Mouse (Mus musculus): ENCODE measurements around the gene Eya3.

Eya3 gene

DNA sequence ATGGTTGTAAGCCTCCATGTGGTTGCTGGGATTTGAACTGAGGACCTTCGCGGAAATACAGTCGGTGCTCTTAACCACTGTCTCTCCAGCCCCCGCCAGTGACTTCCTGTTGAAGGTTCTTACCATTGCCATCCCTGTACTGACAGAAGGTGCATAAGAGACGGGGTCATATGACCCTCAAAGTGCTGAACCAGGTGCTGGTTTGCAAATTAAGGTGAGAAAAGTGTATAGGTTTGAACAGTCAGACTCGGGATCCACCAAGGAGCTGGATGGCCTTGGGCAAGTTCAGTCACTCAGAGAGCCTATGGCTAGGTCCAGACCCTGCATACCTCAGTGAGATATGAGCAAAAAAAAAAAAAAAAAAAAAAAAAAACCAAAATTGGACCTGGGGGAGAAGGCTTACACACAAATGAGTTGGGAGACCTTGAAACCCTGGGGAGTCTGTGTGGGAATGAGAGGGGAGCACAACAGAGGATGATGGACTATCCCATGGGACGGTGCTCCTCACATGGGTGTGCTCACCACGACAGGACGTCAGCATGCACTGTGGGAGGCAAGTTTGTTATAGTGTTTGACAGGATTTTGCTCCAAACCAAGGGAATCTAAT is 108.2 kb downstream of the Eya3 start:
- POLR2A ChIA-PET: interaction anchor here (0.6 to 19.3 kb wide), 22 partner anchors 8 to 391 kb away, joined by 3 to 244 read pairs (median 4); partner anchors contain the start of genes Smpdl3b (in 2 of the 4), Ppp1r8 (in 1 of the 4) and Rpa2 (in 1 of the 4)
- CTCF ChIA-PET: interaction anchor here in 1 of 4 experiments (0.8 kb wide), 1 partner anchor 77 kb away, joined by 4 read pairs; no protein-coding TSS in a partner anchor

GRCm38 (mm10) chr4:132747664-132748259 is 109.0 kb downstream of the Eya3 start:
- ChIA-PET CTCF (interaction anchor here in 1 of 4 experiments (0.6 to 0.8 kb wide), 2 partner anchors 77 to 326 kb away, joined by 3 to 4 read pairs; no protein-coding TSS in a partner anchor), POLR2A (interaction anchor here in 3 of 4 experiments (0.6 to 19.3 kb wide), 23 partner anchors 7 to 238 kb away, joined by 3 to 244 read pairs (median 4); partner anchors contain the start of genes Ppp1r8 (in 2 of the 3), Rpa2 (in 2 of the 3), Smpdl3b (in 2 of the 3) and Sesn2 (in 1 of the 3))

DNA sequence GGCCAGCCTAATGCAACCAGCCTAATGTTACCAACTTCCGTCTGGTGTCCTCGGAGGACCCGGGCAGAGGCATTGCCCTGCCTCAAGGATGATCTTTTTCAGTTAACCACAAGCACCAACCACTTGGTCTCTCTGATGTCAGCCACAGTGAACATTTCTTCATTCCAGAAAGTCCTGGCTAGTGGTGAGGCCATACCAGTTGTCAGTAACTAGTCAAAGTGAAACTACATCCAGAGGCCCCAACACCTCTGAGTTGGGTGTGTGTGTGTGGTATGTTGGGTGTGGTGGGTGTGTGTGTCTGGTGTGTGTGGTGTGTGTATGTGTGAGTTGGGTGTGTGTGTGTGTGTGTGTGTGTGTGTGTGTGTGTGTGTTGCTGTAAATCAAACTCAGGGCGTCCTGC is 110.0 kb downstream of the Eya3 start:
- POLR2A ChIA-PET: interaction anchor here (0.6 to 19.3 kb wide), 19 partner anchors 6 to 240 kb away, joined by 3 to 244 read pairs (median 4); partner anchors contain the start of genes Ppp1r8 (in 2 of the 4), Smpdl3b (in 2 of the 4) and Sesn2 (in 1 of the 4)
- CTCF ChIA-PET: no interaction called here

DNA sequence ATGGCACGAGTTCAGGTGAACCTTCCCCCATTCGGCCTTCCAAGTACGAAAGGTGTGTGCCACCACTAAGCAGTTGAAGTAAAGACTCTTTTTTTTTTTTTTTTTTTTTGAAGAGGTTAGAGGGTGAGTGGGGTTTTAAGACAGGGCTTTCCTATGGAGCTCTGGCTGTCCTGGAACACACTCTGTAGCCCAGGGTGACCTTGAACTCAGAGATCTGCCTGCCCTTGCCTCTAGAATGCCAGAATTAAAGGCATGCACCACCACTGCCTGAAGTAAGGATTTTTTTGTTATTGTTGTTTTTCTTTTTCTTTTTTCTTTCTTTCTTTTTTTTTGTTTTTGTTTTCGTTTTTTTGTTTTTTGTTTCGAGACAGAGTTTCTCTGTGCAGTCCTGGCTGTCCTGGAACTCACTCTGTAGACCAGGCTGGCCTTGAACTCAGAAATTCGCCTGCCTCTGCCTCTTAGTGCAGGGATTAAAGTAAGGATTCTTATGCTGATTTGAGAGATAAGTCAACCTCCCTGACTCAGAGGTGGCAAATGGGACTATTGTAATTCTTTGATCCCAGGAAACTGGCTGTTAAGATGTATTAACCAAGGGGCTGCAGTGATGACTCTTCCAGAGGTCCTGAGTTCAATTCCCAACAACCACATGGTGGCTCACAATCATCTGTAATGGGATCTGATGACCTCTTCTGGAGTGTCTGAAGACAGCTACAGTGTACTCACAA is 110.6 kb downstream of the Eya3 start:
- ChIA-PET POLR2A (interaction anchor here (0.6 to 4.7 kb wide), 18 partner anchors 8 to 241 kb away, joined by 3 to 178 read pairs (median 4); partner anchors contain the start of genes Ppp1r8 (in 2 of the 4), Rpa2 (in 1 of the 4), Smpdl3b (in 1 of the 4) and Xkr8 (in 1 of the 4)), CTCF (interaction anchor here in 3 of 4 experiments (0.6 to 0.7 kb wide), 4 partner anchors 16 to 181 kb away, joined by 3 to 7 read pairs (median 3); no protein-coding TSS in a partner anchor)

- CTCF ChIA-PET: no interaction called here
- POLR2A ChIA-PET: interaction anchor here in 1 of 4 experiments (0.7 to 8.5 kb wide), 3 partner anchors 14 to 355 kb away, joined by 3 to 244 read pairs (median 118); partner anchors contain the start of genes Rpa2 and Xkr8
These were observed 114.2 kb downstream of the Eya3 start for GRCm38 (mm10) chr4:132752992-132753391.

GRCm38 (mm10) chr4:132756974-132757373 is 118.2 kb downstream of the Eya3 start, which contains the start of gene Smpdl3b:
TSS of gene Smpdl3b (minus strand) at chr4:132757252.
- ChIA-PET CTCF (interaction anchor here in 2 of 4 experiments (0.5 to 1.8 kb wide), 11 partner anchors 11 to 394 kb away, joined by 3 to 7 read pairs (median 3); partner anchors contain the start of gene Rpa2 (in 2 of the 2)), POLR2A (interaction anchor here (0.5 to 8.5 kb wide), 43 partner anchors 9 to 486 kb away, joined by 3 to 244 read pairs (median 4); partner anchors contain the start of genes Ppp1r8 (in 2 of the 4), Rpa2 (in 2 of the 4), Sesn2 (in 1 of the 4) and Themis2 (in 1 of the 4))

DNA sequence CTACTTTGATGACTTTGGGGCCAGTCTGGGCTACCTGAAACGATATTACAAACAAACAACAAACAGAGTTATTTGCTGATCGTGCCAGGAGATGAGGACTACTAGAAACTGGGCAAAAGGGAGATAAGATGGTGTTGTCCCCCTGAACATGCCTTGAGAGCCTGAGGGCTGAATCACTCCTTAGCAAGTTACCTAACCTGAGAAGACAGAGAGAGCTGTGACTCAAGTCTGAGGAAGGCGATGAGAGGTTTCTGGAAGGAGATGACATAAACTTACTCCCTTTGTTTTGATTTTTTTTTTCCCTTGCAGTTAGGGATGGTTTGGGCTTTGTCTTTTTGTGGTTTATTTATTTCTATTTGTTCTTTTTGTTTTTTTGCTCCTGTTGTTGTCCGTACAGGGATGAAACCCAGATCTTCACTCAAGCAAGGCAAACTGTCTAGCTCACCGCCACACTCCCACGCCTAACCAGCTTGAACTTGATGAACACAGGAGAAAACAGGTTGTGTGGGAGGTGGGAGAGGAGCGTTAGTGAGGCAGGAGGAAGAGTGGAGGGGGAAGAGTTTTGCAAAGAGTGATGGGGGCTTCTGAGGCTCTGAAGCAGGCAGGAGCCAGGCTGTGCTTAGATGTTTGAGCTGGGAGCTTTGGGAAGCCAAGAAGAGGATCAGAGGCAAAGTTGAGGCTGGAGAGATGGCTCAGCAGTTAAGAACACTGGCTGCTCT is 119.0 kb downstream of the Eya3 start:
- ChIA-PET CTCF (interaction anchor here in 3 of 4 experiments (0.6 to 1.8 kb wide), 9 partner anchors 11 to 66 kb away, joined by 3 to 7 read pairs (median 4); partner anchors contain the start of gene Rpa2 (in 2 of the 3)), POLR2A (interaction anchor here in 3 of 4 experiments (0.5 to 8.5 kb wide), 39 partner anchors 9 to 487 kb away, joined by 3 to 244 read pairs (median 4); partner anchors contain the start of genes Rpa2 (in 3 of the 3), Ppp1r8 (in 1 of the 3), Sesn2 (in 1 of the 3) and Themis2 (in 1 of the 3))

DNA sequence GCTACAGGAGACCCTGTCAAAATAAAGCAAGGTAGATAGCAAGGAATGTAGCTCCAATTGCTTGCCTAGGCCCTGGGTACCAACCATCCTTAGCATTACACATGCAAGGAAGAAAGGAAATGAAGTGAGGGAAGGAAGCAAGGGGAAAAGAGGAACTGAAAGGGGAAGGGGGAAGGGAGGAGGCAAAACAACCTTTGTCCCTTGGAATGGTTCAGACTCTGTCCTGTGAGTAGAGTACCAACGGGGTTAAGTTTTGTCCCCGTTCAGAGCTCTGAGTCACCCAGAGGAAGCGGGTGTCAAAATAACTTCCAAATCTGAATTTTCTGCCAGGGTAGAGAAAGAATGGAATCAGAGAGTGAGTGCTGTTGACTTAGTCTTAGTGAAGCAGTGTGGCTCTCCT is 121.5 kb downstream of the Eya3 start:
- ChIA-PET CTCF (interaction anchor here in 1 of 4 experiments (0.7 kb wide), 1 partner anchor 451 kb away, joined by 3 read pairs; no protein-coding TSS in a partner anchor), POLR2A (interaction anchor here in 2 of 4 experiments (1.1 to 28.7 kb wide), 6 partner anchors 11 to 139 kb away, joined by 3 to 562 read pairs (median 6); partner anchors contain the start of gene Xkr8 (in 1 of the 2))

- POLR2A ChIA-PET: interaction anchor here in 2 of 4 experiments (0.9 to 29.7 kb wide), 5 partner anchors 8 to 249 kb away, joined by 3 to 609 read pairs (median 118); partner anchors contain the start of genes Smpdl3b (in 1 of the 2), Themis2 (in 1 of the 2) and Xkr8 (in 1 of the 2)
These were observed 123.8 kb downstream of the Eya3 start for GRCm38 (mm10) chr4:132762602-132763001.

GRCm38 (mm10) chr4:132763125-132763524 is 124.3 kb downstream of the Eya3 start:
- POLR2A ChIA-PET: interaction anchor here in 2 of 4 experiments (1.0 to 29.7 kb wide), 5 partner anchors 8 to 249 kb away, joined by 3 to 609 read pairs (median 118); partner anchors contain the start of genes Smpdl3b (in 1 of the 2), Themis2 (in 1 of the 2) and Xkr8 (in 1 of the 2)

More at GRCm38 (mm10) chr4:132762602-132763001, 123.8 kb downstream of the Eya3 start:
- CTCF ChIA-PET: interaction anchor here in 1 of 4 experiments (2.2 kb wide), 1 partner anchor 28 kb away, joined by 7 read pairs; no protein-coding TSS in a partner anchor

GRCm38 (mm10) chr4:132767914-132768876 is 129.4 kb downstream of the Eya3 start, which contains the start of gene Rpa2:
TSS of gene Rpa2 (plus strand) at chr4:132768332.
- ChIA-PET CTCF (interaction anchor here (0.5 to 2.4 kb wide), 14 partner anchors 10 to 1847 kb away, joined by 3 to 16 read pairs (median 4); partner anchors contain the start of genes Smpdl3b (in 2 of the 4) and Gm10300 (in 1 of the 4)), POLR2A (interaction anchor here (0.5 to 29.7 kb wide), 77 partner anchors 9 to 585 kb away, joined by 3 to 609 read pairs (median 4); partner anchors contain the start of genes Fam76a (in 3 of the 4), Ppp1r8 (in 3 of the 4), Smpdl3b (in 2 of the 4) and Themis2 (in 2 of the 4))

More at GRCm38 (mm10) chr4:132763125-132763524, 124.3 kb downstream of the Eya3 start:
- CTCF ChIA-PET: interaction anchor here in 2 of 4 experiments (0.6 to 2.2 kb wide), 2 partner anchors 28 to 31 kb away, joined by 4 to 7 read pairs; no protein-coding TSS in a partner anchor

DNA sequence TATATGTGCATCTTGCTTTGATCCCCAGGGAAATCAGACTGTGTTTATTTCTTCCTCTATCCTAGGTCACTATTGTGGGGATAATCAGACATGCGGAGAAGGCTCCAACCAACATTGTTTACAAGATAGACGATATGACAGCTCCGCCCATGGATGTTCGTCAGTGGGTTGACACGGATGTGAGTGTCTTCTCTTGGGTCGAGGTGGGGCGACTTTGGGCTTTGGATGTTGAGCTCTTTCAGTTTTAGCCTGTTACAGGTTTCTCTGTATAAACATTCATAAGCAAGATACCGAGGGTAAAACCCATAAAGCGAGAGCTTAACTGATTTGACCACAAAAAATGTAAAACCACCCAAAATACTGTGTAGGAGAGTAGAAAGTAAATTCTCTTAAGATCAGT is 133.0 kb downstream of the Eya3 start:
- POLR2A ChIA-PET: interaction anchor here in 3 of 4 experiments (0.8 to 29.7 kb wide), 12 partner anchors 17 to 155 kb away, joined by 3 to 609 read pairs (median 4); partner anchors contain the start of genes Ppp1r8 (in 2 of the 3), Smpdl3b (in 1 of the 3), Themis2 (in 1 of the 3) and Xkr8 (in 1 of the 3)
- CTCF ChIA-PET: no interaction called here

Measured in embryonic stem cell, embryonic (primary cell).